Mouse (Mus musculus) myocyte (in vitro differentiated cells): ENCODE results near the gene Muc5ac.

ENCODE experiments used
- MYOD1 ChIP-seq, 3 experiments: IDR thresholded peaks; one replicate each; pipeline ENCODE4 v1.6.1; 2011; ENCODE audit warnings: control low read depth in 2 of 3, low read depth in 2 of 3, mild to moderate bottlenecking in 2 of 3, moderate library complexity in 1 of 3; ENCODE audit not compliant: insufficient read length in 2 of 3, control insufficient read depth in 1 of 3
- POLR2A ChIP-seq: IDR thresholded peaks from one replicate; pipeline ENCODE4 v1.6.1; 2011; ENCODE audit warnings: low read depth, mild to moderate bottlenecking, control low read depth, moderate library complexity; ENCODE audit not compliant: insufficient read length
- USF1 ChIP-seq: IDR thresholded peaks from one replicate; pipeline ENCODE4 v1.6.1; 2011; ENCODE audit warnings: low read depth, mild to moderate bottlenecking, control low read depth, moderate library complexity

DNA sequence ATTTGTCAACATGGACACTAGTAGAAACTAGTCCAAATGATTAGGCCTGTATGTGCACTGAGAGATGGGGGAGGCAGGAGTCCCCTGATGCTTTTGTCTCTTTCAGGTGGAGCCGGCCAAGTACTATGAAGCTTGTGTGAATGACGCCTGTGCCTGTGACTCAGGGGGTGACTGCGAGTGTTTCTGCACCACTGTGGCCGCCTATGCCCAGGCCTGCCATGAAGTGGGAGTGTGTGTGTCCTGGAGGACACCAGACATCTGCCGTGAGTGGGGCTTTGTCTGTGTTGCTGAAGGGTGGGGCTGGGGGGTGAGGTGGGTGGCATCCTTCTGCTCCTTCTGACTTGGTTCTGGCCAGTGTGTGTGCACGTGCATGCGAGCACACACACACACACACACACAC is 14.4 kb downstream of the Muc5ac start:
- TF ChIP-seq MYOD1 (IDR thresholded peaks at IDR 0.05; ENCODE audit: control insufficient read depth in 1 of 3, insufficient read length in 2 of 3, low read depth in 2 of 3) (no peak), USF1 (no peak), POLR2A (no peak)
